Mouse (Mus musculus) kidney, adult 2 months (tissue): ENCODE results near the gene Slit1.

Experiments
- CTCF ChIP-seq: fragments of 200-500 bp; conservative IDR thresholded peaks from 2 replicates; pipeline ENCODE4 v1.5.1; 2011; ENCODE audit warnings: low read depth, mild to moderate bottlenecking, control low read depth, low read length, moderate library complexity, mixed read lengths; ENCODE audit not compliant: insufficient read depth, insufficient read length
- POLR2A ChIP-seq: fragments of 200-500 bp; IDR thresholded peaks from one replicate; pipeline ENCODE4 v1.6.1; 2011; ENCODE audit warnings: low read depth, low read length, control low read depth

- TF ChIP-seq CTCF (no peak), POLR2A (no peak)
Observed at GRCm38 (mm10) chr19:41560856-41561255, 182.6 kb downstream of the Slit1 start.
